Mouse (Mus musculus) kidney, embryonic 15.5 days (tissue): ENCODE data around the gene A530032D15Rik. TPM values are rescaled to one million over a fixed set of nuclear protein-coding genes. Genes with fewer than 3 reads are reported as not detected.

Source experiments
- polyA plus RNA-seq: library from polyadenylated mRNA; unstranded; fragments of >200 nt; fragmentation: Nextera tagmentation; extraction: Ambion mirVana; gene quantifications from 2 replicates; pipeline ENCODE4 v1.2.1, GENCODE M21; 2015

The A530032D15Rik gene
- polyA plus RNA-seq, 1 experiment from 2014 or later, result not detected

Other genes starting within 250 kb of the A530032D15Rik start
- gene Slc16a14, start 174.7 kb downstream of the A530032D15Rik start, polyA plus RNA-seq, result 0.37 and 0.47 TPM in 2 replicates
- gene Gm10553, start 9.7 kb downstream of the A530032D15Rik start, polyA plus RNA-seq, result not detected in 2 replicates
- gene C130026I21Rik, start 160.7 kb upstream of the A530032D15Rik start, polyA plus RNA-seq, result not detected in 2 replicates